Mouse (Mus musculus): ENCODE results near the gene D17H6S53E. TPM values are rescaled to one million over a fixed set of nuclear protein-coding genes. Genes with fewer than 3 reads are reported as not detected.
"Not testable (repeated sequence)": the region's sequence is repeated elsewhere in the genome, so short reads cannot be mapped to it uniquely, and the experiment has no call there.

D17H6S53E gene
- total RNA-seq, 2 experiments from 2014 or later = 25.6 to 29.3 TPM

GRCm38 (mm10) chr17:35101161-35101560 is 25.0 kb upstream of the D17H6S53E start:
- DNase-seq = no peak

DNA sequence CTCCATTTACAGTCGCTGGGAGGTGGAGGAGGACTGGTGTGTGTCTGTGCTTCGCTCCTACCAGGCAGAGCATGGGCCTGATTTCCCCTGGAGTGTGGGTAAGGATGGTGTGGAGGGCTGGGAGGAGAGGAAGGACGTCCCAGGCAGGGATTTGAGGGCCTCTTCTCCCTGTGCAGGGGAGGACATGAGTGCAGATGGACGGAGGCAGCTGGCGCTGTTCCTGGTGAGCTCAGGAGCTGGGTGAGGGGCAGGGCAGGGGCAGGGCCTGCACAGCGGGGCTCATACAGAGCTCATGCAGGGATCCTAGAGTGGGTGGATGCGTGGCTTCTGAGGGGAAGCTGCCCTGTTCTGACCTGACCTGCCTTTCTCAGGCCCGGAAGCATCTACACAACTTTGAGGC is 23.9 kb upstream of the D17H6S53E start:
- DNase-seq = no peak

- DNase-seq = no peak
These were observed 22.9 kb upstream of the D17H6S53E start for GRCm38 (mm10) chr17:35103221-35103690.

GRCm38 (mm10) chr17:35104079-35104478 is 22.1 kb upstream of the D17H6S53E start:
- DNase-seq = no peak

DNA sequence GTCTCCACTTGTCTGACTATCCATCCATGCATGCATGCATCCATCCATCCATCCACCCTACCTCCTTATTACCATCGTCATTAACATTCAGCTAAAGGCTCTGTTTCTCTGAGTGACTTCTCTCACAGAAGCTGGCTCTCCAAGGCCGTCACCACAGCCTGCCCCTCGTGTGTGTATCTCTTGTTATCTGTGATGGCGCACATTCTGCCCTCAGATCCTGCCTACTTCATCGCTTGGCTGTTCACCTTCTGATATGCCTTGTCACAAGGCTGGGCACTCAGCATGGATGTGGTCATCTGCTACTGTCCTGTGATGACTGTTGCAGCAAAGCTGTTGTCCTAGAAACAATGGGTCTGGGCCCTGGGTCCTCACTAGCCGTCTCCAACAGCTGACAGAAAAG is 21.4 kb upstream of the D17H6S53E start:
- no peak for DNase-seq

- DNase-seq = no peak
These were observed 20.3 kb upstream of the D17H6S53E start for GRCm38 (mm10) chr17:35105740-35106389.

DNA sequence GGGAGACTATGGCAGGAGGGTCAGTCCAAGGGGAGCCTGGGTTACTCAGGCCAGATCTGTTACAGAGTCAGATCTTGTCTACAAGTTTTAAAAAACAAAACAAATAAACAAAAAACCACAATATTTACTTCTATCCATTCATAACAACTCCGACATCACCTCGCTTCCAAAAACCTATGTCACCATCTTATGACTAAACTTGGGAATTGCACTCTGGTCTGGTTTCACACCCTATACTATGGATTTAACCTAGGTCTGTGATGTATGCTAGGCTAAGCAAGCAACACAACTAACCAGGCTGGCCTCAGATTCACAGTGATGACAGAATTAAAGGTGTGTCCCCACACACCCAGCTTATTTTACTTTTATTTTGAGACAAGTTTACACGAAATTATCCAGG is 19.7 kb upstream of the D17H6S53E start:
- DNase-seq = no peak

GRCm38 (mm10) chr17:35108097-35108496 is 18.1 kb upstream of the D17H6S53E start, which contains the start of gene Ly6g5c:
TSS of gene Ly6g5c (plus strand) at chr17:35108279.
- DNase-seq = no peak

- no peak for DNase-seq
These were observed 14.4 kb upstream of the D17H6S53E start for GRCm38 (mm10) chr17:35111774-35112173.

DNA sequence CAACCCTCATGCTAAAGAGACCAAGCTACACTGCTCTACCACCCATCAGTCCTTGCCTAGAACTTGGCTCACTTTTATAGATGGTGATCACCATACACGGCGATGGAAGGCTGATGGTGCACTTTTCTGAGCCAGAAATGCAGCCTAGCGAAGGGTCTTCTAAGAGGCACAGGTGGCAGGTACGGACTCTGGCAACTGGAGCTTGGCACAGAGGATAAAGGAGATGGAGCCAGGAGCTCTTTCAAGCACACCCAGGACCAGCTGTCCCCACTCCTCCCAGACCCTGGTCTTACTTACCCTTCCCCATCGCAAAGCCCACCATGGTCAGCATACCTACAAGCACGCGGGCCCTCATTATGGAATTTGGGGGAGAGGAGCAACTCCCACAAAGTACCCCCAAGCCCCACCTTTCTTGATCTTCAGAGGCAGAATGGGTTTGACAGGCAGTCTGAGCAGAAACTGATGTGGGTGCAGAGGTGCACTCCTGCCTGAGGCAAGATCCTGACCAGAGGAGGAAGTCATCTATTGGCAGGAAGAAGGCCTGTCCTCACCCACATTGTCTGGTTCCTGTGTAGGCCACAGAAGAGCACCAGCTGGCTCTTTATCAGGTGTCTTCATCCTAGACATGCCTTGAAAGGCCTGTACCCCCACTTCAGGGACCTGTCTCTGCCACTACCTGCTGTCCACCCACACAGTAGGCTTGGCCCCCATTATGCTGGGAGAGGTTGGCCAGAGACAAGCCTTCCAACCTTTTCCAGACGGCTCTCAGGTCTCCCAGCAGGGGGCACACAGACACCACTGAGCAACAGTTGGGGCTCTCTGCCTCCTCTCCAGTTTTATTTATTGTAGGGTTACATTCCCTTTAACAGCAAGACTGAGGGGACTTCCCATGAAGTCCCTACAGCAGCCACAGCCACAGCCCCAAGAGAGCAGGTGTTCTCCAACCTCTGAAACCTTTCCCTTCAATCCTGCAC is 10.8 kb upstream of the D17H6S53E start, which contains the start of gene Ly6g5b:
Gene Ly6g5b, minus strand, starts transcription at position 383 of the 974 bp plus-strand sequence.
- no peak for DNase-seq

DNA sequence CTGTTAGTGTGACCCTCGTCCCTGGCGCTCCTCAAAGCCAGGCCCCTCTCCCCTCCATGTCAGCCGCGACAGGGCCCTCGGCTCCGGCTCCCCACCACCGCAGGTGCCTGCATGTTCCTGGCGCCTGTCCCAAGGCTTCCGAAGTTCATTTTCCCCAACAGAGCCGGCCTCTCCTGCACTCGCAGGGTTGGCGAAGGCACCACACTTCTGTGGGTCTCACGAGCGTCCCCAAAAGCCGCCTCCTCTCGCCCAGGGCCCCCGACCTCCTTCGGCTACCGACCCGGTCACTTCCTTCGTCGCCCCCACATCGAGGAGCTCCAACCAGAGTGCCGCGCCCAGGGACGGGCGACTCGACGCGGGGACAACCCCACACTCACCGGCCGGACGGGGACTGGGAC is 5.4 kb upstream of the D17H6S53E start:
- DNase-seq = no peak

DNA sequence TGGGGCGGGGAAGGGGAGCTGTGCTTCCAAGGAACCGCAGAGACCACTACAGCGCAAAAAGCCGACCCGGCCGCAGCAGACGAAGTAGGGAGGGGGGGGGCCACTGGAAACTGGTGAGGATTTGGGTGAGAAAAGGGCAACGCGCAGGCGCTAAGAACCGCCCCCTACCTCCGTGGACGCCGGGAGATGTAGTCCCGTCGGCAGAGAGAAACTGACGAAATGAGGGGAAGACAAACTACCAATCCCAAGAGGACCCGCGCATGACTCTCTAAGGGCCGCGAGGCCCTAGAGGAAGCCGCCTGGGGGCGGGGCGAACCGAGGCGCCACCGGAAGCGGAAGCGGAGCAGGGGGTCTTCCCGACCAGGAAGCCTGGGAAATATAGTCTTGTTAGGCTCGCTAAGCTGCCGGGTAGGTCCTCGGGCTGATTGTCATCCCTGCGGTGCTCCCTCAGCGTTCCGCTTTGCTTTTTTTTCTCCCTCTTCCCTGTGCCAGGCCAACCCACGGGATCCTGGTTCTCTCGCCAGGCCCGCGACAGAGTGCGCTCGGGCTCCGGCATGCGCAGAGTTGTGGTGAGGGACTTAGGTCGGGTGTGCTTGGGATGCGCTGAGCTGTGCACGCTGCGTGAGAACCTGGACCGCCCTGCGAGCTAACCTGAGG is 4.9 kb upstream of the D17H6S53E start, which contains the start of gene Gpank1:
Gene Gpank1, plus strand, starts transcription at position 313 of the 657 bp plus-strand sequence.
- peak; percentile 98 for DNase-seq

DNA sequence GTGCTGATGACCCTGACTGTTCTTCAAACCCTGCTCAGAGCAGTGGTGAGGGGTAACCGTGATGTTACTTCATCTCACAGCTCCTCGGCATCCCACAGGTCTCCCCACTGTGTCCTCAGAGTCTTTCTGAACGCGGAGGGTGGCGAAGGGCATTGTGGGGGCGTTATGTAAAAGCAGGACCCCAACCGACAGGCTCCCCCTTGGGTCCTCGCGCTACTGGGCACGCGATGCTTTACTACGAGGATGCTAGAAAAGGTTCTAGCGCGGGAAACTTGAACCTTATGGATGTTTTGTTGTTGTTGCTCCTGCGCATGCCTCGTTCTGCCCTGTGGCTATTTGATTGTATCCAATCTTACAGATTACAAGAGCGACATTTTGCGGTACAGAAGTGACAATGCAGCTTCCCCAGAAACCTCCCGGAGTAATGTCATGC is 4.3 kb upstream of the D17H6S53E start, which contains the start of gene Csnk2b:
Gene Csnk2b, minus strand, starts transcription at position 183 of the 433 bp plus-strand sequence.
- DNase-seq = peak; percentile 64 to 67

DNA sequence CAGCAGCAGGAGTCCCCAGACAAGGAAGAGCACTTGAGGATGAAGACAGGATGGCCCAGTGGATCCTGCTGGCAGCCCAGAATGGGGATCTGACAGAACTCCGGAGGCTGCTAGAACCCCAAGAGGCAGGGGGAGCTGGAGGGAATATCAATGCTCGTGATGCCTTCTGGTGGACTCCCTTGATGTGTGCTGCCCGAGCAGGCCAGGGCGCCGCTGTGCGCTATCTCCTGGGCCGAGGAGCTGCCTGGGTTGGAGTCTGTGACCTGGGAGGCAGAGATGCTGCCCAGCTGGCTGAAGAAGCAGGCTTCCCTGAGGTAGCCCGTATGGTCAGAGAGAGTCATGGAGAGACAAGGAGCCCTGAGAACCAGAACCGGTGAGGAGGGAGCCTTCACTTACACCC is 2.9 kb upstream of the D17H6S53E start:
- DNase-seq = not testable (repeated sequence)

DNA sequence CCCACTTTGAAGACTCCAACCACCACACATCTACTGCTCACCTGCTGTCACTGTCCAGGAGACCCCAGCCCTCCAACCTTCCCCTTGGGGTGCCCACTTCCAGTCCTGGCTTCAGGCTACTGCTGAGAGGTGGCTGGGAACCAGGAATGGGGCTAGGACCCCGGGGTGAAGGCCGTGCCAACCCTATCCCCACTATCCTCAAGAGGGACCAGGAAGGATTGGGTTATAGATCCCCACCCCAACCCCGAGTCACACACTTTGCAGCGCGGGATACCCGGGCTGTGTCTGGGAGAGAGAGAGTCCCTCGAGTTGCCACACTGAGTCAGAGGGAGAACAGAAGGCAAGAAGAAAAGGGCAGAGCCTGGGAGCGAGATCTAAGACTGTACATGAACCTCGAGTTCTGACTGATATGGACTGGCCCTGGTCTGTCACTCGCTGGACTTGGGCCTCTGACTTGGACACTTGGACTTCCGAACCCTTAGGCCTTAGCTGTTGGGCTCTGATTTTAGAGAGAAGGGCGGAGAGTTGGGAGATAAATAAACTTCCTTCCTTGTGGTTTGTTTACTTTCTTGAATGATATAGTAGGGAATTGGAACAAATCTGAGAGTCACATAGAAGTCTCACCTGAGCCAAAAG is 1.8 kb upstream of the D17H6S53E start:
- DNase-seq = not testable (repeated sequence)

GRCm38 (mm10) chr17:35125081-35125480 is 1.1 kb upstream of the D17H6S53E start:
- no peak for DNase-seq

- DNase-seq = no peak
These were observed 595 bp upstream of the D17H6S53E start for GRCm38 (mm10) chr17:35125578-35125977.

DNA sequence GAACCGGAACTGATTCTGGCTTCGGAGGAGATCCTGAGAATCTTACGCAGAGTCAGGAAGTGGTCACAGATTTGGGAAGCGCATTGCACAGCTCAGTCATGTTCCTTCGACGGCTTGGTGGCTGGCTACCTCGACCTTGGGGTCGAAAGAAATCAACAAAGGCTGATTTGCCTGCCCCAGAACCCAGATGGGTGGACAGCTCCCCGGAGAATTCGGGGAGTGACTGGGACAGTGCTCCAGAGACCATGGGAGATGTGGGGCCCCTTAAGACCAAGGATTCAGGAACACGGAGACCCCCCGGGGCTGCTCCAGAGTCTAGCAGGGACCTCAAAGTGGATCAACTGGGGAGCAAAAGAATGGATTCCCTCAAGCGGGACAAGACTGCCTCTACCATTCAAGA is 844 bp downstream of the D17H6S53E start:
- DNase-seq = no peak

- no peak for DNase-seq
These were observed 2.8 kb downstream of the D17H6S53E start for GRCm38 (mm10) chr17:35128996-35129395.

DNA sequence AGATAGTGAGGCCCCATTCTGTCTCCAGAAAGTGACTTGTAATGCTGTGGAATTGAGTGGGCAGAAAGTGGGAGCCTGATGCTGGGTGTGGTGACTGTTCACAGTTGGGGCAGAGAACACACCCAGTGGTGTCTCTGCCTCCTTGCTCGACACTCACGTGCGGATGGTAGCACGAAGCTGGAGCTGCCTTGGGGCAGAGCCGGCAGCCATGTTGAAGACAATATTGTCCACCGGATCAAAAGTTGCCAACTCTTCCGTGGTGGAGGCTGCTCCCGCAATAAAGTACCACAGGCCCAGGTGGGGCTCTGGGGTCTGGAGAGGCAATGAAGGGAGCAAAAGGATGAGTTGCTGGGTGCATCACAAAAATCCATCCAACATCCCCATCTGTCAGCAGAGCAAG is 4.9 kb downstream of the D17H6S53E start:
- no peak for DNase-seq

- DNase-seq = no peak
These were observed 5.5 kb downstream of the D17H6S53E start, which contains the start of gene Apom for GRCm38 (mm10) chr17:35131500-35132173. TSS of gene Apom (minus strand) at chr17:35132050.
